Mouse (Mus musculus) E14TG2a.4 (cell line): ENCODE measurements around the gene Olfr649.

Experiments used
- CTCF ChIP-seq: conservative IDR thresholded peaks from 2 replicates; pipeline ENCODE4 v1.5.1; 2014; ENCODE audit warnings: low read length
- NANOG ChIP-seq: IDR thresholded peaks from 2 replicates; pipeline ENCODE4 v1.6.1; 2014; ENCODE audit warnings: borderline replicate concordance, low read length, mixed read lengths
- POU5F1 ChIP-seq: IDR thresholded peaks from 2 replicates; pipeline ENCODE4 v1.6.1; 2014; ENCODE audit warnings: low read length, borderline replicate concordance

DNA sequence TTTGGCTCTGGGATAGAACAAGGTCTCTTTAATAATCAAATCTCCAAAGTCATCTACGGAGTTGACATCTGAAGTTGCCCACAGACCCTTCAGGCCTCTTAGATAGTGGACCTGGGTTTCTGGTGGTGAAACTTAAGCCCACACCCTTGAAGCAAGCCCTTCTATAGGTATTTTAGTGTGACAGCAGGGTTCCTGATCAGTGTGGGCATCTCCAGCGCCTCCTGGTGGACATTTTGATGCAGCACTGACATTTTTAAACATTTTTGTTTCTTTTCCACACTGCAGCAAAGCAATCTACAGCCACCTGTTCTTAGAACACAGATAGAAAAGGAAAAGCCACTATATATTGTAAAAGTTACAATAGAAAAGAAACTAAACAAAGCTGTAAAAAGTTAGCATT is 35.4 kb upstream of the Olfr649 start:
- TF ChIP-seq CTCF (peak; percentile 89), POU5F1 (no peak), NANOG (no peak)
